Mouse (Mus musculus) stomach, postnatal 0 days (tissue): Measurements from ENCODE around the gene Mpp6. TPM values are rescaled to one million over a fixed set of nuclear protein-coding genes. Genes with fewer than 3 reads are reported as not detected.

ENCODE experiments used
- ATAC-seq: fragments of 200-750 bp; cut with Nextera tagmentation; 2 replicates; pipeline ENCODE4 v1.8.0; 2017; ENCODE audit not compliant: low FRiP score, low TSS enrichment
- DNase-seq: peaks from one replicate; pipeline ENCODE4 v3.0.0-alpha.2; 2016; ENCODE audit warnings: low spot score
- H3K27ac ChIP-seq: fragments of 300-500 bp; sonication (generic); replicated peaks from 2 replicates; pipeline ENCODE4 v1.5.1; 2014; ENCODE audit warnings: mild to moderate bottlenecking, control low read depth
- H3K27me3 ChIP-seq: fragments of 300-500 bp; sonication (generic); 2 replicates; pipeline ENCODE4 v1.6.1; 2014; ENCODE audit warnings: low read length; ENCODE audit not compliant: control insufficient read depth, insufficient read depth
- H3K36me3 ChIP-seq: fragments of 300-500 bp; sonication (generic); 2 replicates; pipeline ENCODE4 v1.6.1; 2014; ENCODE audit warnings: low read length, mixed read lengths; ENCODE audit not compliant: control insufficient read depth, insufficient read depth
- H3K4me1 ChIP-seq: fragments of 300-500 bp; sonication (generic); replicated peaks from 2 replicates; pipeline ENCODE4 v1.6.1; 2014; ENCODE audit warnings: antibody characterized with exemption; ENCODE audit not compliant: control insufficient read depth, insufficient read depth
- H3K4me2 ChIP-seq: fragments of 300-500 bp; sonication (generic); replicated peaks from 2 replicates; pipeline ENCODE4 v1.6.1; 2014; ENCODE audit warnings: low read depth, mild to moderate bottlenecking, control low read depth, moderate library complexity
- H3K4me3 ChIP-seq: fragments of 300-500 bp; sonication (generic); 2 replicates; pipeline ENCODE4 v1.5.1; 2014; ENCODE audit warnings: low read depth, low read length, control low read depth
- H3K9ac ChIP-seq: fragments of 300-500 bp; sonication (generic); 2 replicates; pipeline ENCODE4 v1.6.1; 2014; ENCODE audit warnings: mild to moderate bottlenecking, low read length, control low read depth, mixed read lengths
- H3K9me3 ChIP-seq: fragments of 300-500 bp; sonication (generic); 2 replicates; pipeline ENCODE4 v1.6.1; 2016; ENCODE audit warnings: low read length; ENCODE audit not compliant: control insufficient read depth
- CTCF ChIP-seq: IDR thresholded peaks from 2 replicates; pipeline ENCODE4 v1.5.1; 2016; ENCODE audit warnings: antibody characterized with exemption, low read depth, mild to moderate bottlenecking, moderate library complexity
- EP300 ChIP-seq: optimal IDR thresholded peaks from 2 replicates; pipeline ENCODE3; 2016; ENCODE audit warnings: antibody characterized with exemption
- WGBS: fragments of 180-500 bp; shearing (Covaris S2); extraction: QIAGEN DNeasy Blood & Tissue Kit; methylation state at CpG from one replicate; pipeline ENCODE4 v1.1.7; 2014; 5-methylcytosine and 5-hydroxymethylcytosine counted together
- polyA plus RNA-seq: library from polyadenylated mRNA; unstranded; fragments of >200 nt; fragmentation: Nextera tagmentation; extraction: Ambion mirVana; gene quantifications from 2 replicates; pipeline ENCODE4 v1.2.1, GENCODE M21; 2015

Mpp6 gene
- polyA plus RNA-seq, 1 experiment from 2014 or later: 28.1 TPM

GRCm38 (mm10) chr6:50126331-50126730 is 16.3 kb downstream of the Mpp6 start:
- WGBS: 73% methylated on average over 2 of the region's 2 CpGs
- no peak overlapping the region for H3K9ac ChIP-seq
- no peaks in the 10 kb centered on the region for H3K4me1 ChIP-seq
- H3K27me3 ChIP-seq: no peaks in the 10 kb centered on the region
- no peak overlapping the region for H3K27ac ChIP-seq
- TF ChIP-seq CTCF: no peak
- no peaks in the 10 kb centered on the region for H3K9me3 ChIP-seq
- no peaks in the 10 kb centered on the region for H3K36me3 ChIP-seq
- ATAC-seq (no peak), DNase-seq (no peak)
- no peak overlapping the region for H3K4me2 ChIP-seq
- H3K4me3 ChIP-seq: no peak overlapping the region

GRCm38 (mm10) chr6:50127536-50127935 is 17.5 kb downstream of the Mpp6 start:
- Histone ChIP-seq H3K4me3 (no peak overlapping the region), H3K36me3 (no peaks in the 10 kb centered on the region), H3K27me3 (no peaks in the 10 kb centered on the region), H3K4me2 (no peak overlapping the region), H3K4me1 (no peaks in the 10 kb centered on the region), H3K9me3 (no peaks in the 10 kb centered on the region), H3K9ac (no peak overlapping the region), H3K27ac (no peak overlapping the region)
- TF ChIP-seq CTCF: no peak
- TF ChIP-seq EP300: no peak
- DNase-seq: no peak
- WGBS: 96% methylated on average over 6 of the region's 6 CpGs
- ATAC-seq: no peak

- Histone ChIP-seq H3K4me3 (no peak overlapping the region), H3K9ac (no peak overlapping the region), H3K36me3 (no peaks in the 10 kb centered on the region), H3K4me2 (no peak overlapping the region), H3K27ac (no peak overlapping the region), H3K4me1 (no peaks in the 10 kb centered on the region), H3K27me3 (no peaks in the 10 kb centered on the region), H3K9me3 (no peaks in the 10 kb centered on the region)
- TF ChIP-seq CTCF (no peak), EP300 (no peak)
- ATAC-seq (no peak), DNase-seq (no peak)
- 62% methylated on average over 3 of the region's 3 CpGs for WGBS
These were observed 27.6 kb downstream of the Mpp6 start for GRCm38 (mm10) chr6:50137651-50138050.

- no peak for ATAC-seq
- 77% methylated on average over 3 of the region's 3 CpGs for WGBS
- TF ChIP-seq EP300: no peak
- TF ChIP-seq CTCF: no peak
- H3K4me2 ChIP-seq: no peak overlapping the region
- H3K4me3 ChIP-seq: no peak overlapping the region
- H3K36me3 ChIP-seq: no peaks in the 10 kb centered on the region
- no peaks in the 10 kb centered on the region for H3K4me1 ChIP-seq
- H3K9me3 ChIP-seq: no peaks in the 10 kb centered on the region
- H3K27me3 ChIP-seq: no peaks in the 10 kb centered on the region
- H3K27ac ChIP-seq: no peak overlapping the region
- no peak overlapping the region for H3K9ac ChIP-seq
- no peak for DNase-seq
These were observed 29.5 kb downstream of the Mpp6 start for GRCm38 (mm10) chr6:50139526-50139925.

- Histone ChIP-seq H3K36me3 (no peaks in the 10 kb centered on the region), H3K4me3 (no peak overlapping the region), H3K27me3 (no peaks in the 10 kb centered on the region), H3K27ac (no peak overlapping the region), H3K4me2 (no peak overlapping the region), H3K9me3 (no peaks in the 10 kb centered on the region), H3K4me1 (no peaks in the 10 kb centered on the region), H3K9ac (no peak overlapping the region)
- ATAC-seq (no peak), DNase-seq (no peak)
- TF ChIP-seq CTCF (no peak), EP300 (no peak)
These were observed 36.1 kb downstream of the Mpp6 start for GRCm38 (mm10) chr6:50146158-50146557.

GRCm38 (mm10) chr6:50149378-50149777 is 39.3 kb downstream of the Mpp6 start:
- TF ChIP-seq CTCF (no peak), EP300 (no peak)
- Histone ChIP-seq H3K27me3 (no peaks in the 10 kb centered on the region), H3K36me3 (no peaks in the 10 kb centered on the region), H3K9me3 (no peaks in the 10 kb centered on the region), H3K4me1 (no peaks in the 10 kb centered on the region), H3K27ac (no peak overlapping the region), H3K4me3 (no peak overlapping the region), H3K4me2 (no peak overlapping the region), H3K9ac (no peak overlapping the region)
- WGBS: 73% methylated on average over 4 of the region's 4 CpGs
- DNase-seq (no peak), ATAC-seq (no peak)
